Mouse (Mus musculus) embryonic facial prominence, embryonic 13.5 days (tissue): Measurements from ENCODE around the gene Krba1. TPM values are rescaled to one million over a fixed set of nuclear protein-coding genes. Genes with fewer than 3 reads are reported as not detected.

Source experiments
- ATAC-seq: fragments of 200-750 bp; cut with Nextera tagmentation; 2 replicates; pipeline ENCODE4 v1.8.0; 2017; ENCODE audit warnings: low read depth; ENCODE audit not compliant: insufficient number of reproducible peaks, insufficient read depth, low FRiP score, low TSS enrichment
- H3K27ac ChIP-seq: fragments of 300-500 bp; sonication (generic); 2 replicates; pipeline ENCODE4 v1.5.1; 2015; ENCODE audit warnings: moderate library complexity, mild to moderate bottlenecking, inconsistent platforms
- H3K27me3 ChIP-seq: fragments of 300-500 bp; sonication (generic); 2 replicates; pipeline ENCODE4 v1.6.1; 2015; ENCODE audit warnings: mild to moderate bottlenecking, inconsistent platforms
- H3K36me3 ChIP-seq: fragments of 300-500 bp; sonication (generic); 2 replicates; pipeline ENCODE4 v1.6.1; 2015; ENCODE audit warnings: mild to moderate bottlenecking, inconsistent platforms
- H3K4me1 ChIP-seq: fragments of 300-500 bp; sonication (generic); 2 replicates; pipeline ENCODE4 v1.6.1; 2015; ENCODE audit warnings: inconsistent platforms
- H3K4me2 ChIP-seq: fragments of 300-500 bp; sonication (generic); 2 replicates; pipeline ENCODE4 v1.6.1; 2015; ENCODE audit warnings: moderate library complexity, mild to moderate bottlenecking, inconsistent platforms
- H3K4me3 ChIP-seq: fragments of 300-500 bp; sonication (generic); 2 replicates; pipeline ENCODE4 v1.5.1; 2015; ENCODE audit warnings: mild to moderate bottlenecking, inconsistent platforms
- H3K9ac ChIP-seq: fragments of 300-500 bp; sonication (generic); 2 replicates; pipeline ENCODE4 v1.6.1; 2015; ENCODE audit warnings: mild to moderate bottlenecking, inconsistent platforms
- H3K9me3 ChIP-seq: fragments of 300-500 bp; sonication (generic); 2 replicates; pipeline ENCODE4 v1.6.1; 2016; ENCODE audit warnings: inconsistent platforms
- WGBS: fragments of 180-500 bp; shearing (Covaris S2); methylation state at CpG from one replicate; pipeline ENCODE4 v1.1.7; 2015; ENCODE audit warnings: mixed read lengths; 5-methylcytosine and 5-hydroxymethylcytosine counted together
- microRNA-seq: library from miRNA; unstranded; fragments of <30 nt; microRNA quantifications from one replicate; pipeline ENCODE4, GENCODE M21; 2016
- polyA plus RNA-seq: library from polyadenylated mRNA; unstranded; fragments of >200 nt; fragmentation: Nextera tagmentation; extraction: Ambion mirVana; gene quantifications from 2 replicates; pipeline ENCODE4 v1.2.1, GENCODE M21; 2015

The Krba1 gene
- polyA plus RNA-seq, 1 experiment from 2014 or later: 28.0 TPM

- no peak for ATAC-seq
- Histone ChIP-seq H3K9me3 (no peaks in the 10 kb centered on the region), H3K4me2 (no peak overlapping the region), H3K4me3 (no peak overlapping the region), H3K36me3 (no peaks in the 10 kb centered on the region), H3K27ac (no peak overlapping the region), H3K9ac (no peak overlapping the region), H3K4me1 (peaks cover 4% of the 10 kb centered on the region; the same call in 1 of the 2 replicates), H3K27me3 (no peaks in the 10 kb centered on the region)
- 31% methylated on average over 6 of the region's 6 CpGs for WGBS
Observed at GRCm38 (mm10) chr6:48466715-48467114, 71.3 kb downstream of the Krba1 start.

DNA sequence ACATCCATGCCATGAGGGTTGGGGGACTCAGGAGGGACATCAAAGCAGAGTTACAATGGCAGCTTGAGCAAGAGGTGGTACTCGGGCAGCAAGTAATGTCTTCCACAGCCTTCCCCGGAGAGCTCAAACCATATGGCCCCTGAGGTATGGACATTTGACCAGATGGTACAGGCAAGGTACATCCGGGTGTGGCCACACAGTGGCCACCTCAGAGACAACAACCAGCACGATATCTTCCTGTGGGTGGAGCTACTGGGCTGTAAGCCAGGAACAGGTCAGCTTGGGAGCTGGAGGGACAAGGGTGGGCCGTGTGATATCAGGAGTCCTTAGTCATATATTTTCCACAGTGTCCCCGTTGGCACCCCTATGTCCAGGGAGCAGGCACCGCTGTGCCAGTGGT, 72.1 kb downstream of the Krba1 start:
- H3K27me3 ChIP-seq: no peaks in the 10 kb centered on the region
- H3K4me3 ChIP-seq: no peak overlapping the region
- no peaks in the 10 kb centered on the region for H3K9me3 ChIP-seq
- no peaks in the 10 kb centered on the region for H3K36me3 ChIP-seq
- no peak for ATAC-seq
- no peak overlapping the region for H3K4me2 ChIP-seq
- no peak overlapping the region for H3K9ac ChIP-seq
- no peak overlapping the region for H3K27ac ChIP-seq
- peaks cover 4% of the 10 kb centered on the region; the same call in 1 of the 2 replicates for H3K4me1 ChIP-seq
- 76% methylated on average over 7 of the region's 7 CpGs for WGBS

Small RNA genes within 50 kb of the gene (microRNA-seq; reads per million reads assigned to microRNA genes)
- not detected for gene Gm24325

Other genes with a start within 250 kb of the Krba1 start
- 30.2 and 31.6 TPM in 2 replicates for gene Zfp467, start 50.2 kb downstream of the Krba1 start, polyA plus RNA-seq
- 0.25 and 0.46 TPM in 2 replicates for gene Sspo, start 52.6 kb downstream of the Krba1 start, polyA plus RNA-seq
- gene Atp6v0e2, start 142.0 kb downstream of the Krba1 start, polyA plus RNA-seq: 13.4 and 13.9 TPM in 2 replicates
- 10.5 and 10.8 TPM in 2 replicates for gene Lrrc61, start 159.2 kb downstream of the Krba1 start, polyA plus RNA-seq
- 4.5 and 5.5 TPM in 2 replicates for gene Rarres2, start 177.2 kb downstream of the Krba1 start, polyA plus RNA-seq
- gene Gm45021, start 194.0 kb downstream of the Krba1 start, polyA plus RNA-seq: not detected in 2 replicates
- 23.0 and 24.2 TPM in 2 replicates for gene Repin1, start 198.3 kb downstream of the Krba1 start, polyA plus RNA-seq
- gene Gm44965, start 198.4 kb downstream of the Krba1 start, polyA plus RNA-seq: 1.2 TPM in 1 of 2 replicates, not detected in the other
- 5.4 and 9.8 TPM in 2 replicates for gene Zfp775, start 206.5 kb downstream of the Krba1 start, polyA plus RNA-seq
- 1.3 and 1.5 TPM in 2 replicates for gene AI854703, start 231.2 kb downstream of the Krba1 start, polyA plus RNA-seq